Mouse (Mus musculus): ENCODE results near the gene Tmem260. TPM values are rescaled to one million over a fixed set of nuclear protein-coding genes. Genes with fewer than 3 reads are reported as not detected.

The Tmem260 gene
- polyA plus RNA-seq, 1 experiment from 2014 or later: 26.3 TPM

- H3K9ac ChIP-seq (ENCODE audit: low read length): no peak overlapping the region
- no peaks in the 10 kb centered on the region for H3K27me3 ChIP-seq (ENCODE audit: control insufficient read depth, insufficient read depth, low read length)
- H3K4me3 ChIP-seq (ENCODE audit: low read depth, low read length): no peak overlapping the region
- H3K4me2 ChIP-seq (ENCODE audit: low read depth, severe bottlenecking): no peak overlapping the region
- no peaks in the 10 kb centered on the region for H3K9me3 ChIP-seq (ENCODE audit: control insufficient read depth, low read length)
- no peak overlapping the region for H3K27ac ChIP-seq (replicated peaks; ENCODE audit: low read depth, low read length)
- H3K4me1 ChIP-seq (ENCODE audit: control insufficient read depth, insufficient read depth, low read length): no peaks in the 10 kb centered on the region
- WGBS: 45% methylated on average over 18 of the region's 18 CpGs
- ATAC-seq (ENCODE audit: insufficient number of reproducible peaks, low FRiP score, low TSS enrichment, low read depth) (no peak), DNase-seq (ENCODE audit: low spot score) (no peak)
- H3K36me3 ChIP-seq (ENCODE audit: control insufficient read depth, insufficient read depth, low read length): no peaks in the 10 kb centered on the region
Observed at GRCm38 (mm10) chr14:48503691-48504565, 58.0 kb downstream of the Tmem260 start.

GRCm38 (mm10) chr14:48504566-48504950 is 58.6 kb downstream of the Tmem260 start:
- Histone ChIP-seq H3K36me3 (ENCODE audit: control insufficient read depth, insufficient read depth, low read length) (no peaks in the 10 kb centered on the region), H3K27me3 (ENCODE audit: control insufficient read depth, insufficient read depth, low read length) (no peaks in the 10 kb centered on the region), H3K9ac (ENCODE audit: low read length) (no peak overlapping the region), H3K4me1 (ENCODE audit: control insufficient read depth, insufficient read depth, low read length) (no peaks in the 10 kb centered on the region), H3K9me3 (ENCODE audit: control insufficient read depth, low read length) (no peaks in the 10 kb centered on the region), H3K4me2 (ENCODE audit: low read depth, severe bottlenecking) (no peak overlapping the region), H3K4me3 (ENCODE audit: low read depth, low read length) (no peak overlapping the region), H3K27ac (replicated peaks; ENCODE audit: low read depth, low read length) (no peak overlapping the region)
- ATAC-seq (ENCODE audit: insufficient number of reproducible peaks, low FRiP score, low TSS enrichment, low read depth) (no peak), DNase-seq (ENCODE audit: low spot score) (no peak)
- 51% methylated on average over 9 of the region's 9 CpGs for WGBS

- ATAC-seq (ENCODE audit: insufficient number of reproducible peaks, low FRiP score, low TSS enrichment, low read depth) (no peak), DNase-seq (ENCODE audit: low spot score) (no peak)
- Histone ChIP-seq H3K4me2 (ENCODE audit: low read depth, severe bottlenecking) (no peak overlapping the region), H3K4me3 (ENCODE audit: low read depth, low read length) (no peak overlapping the region), H3K27ac (replicated peaks; ENCODE audit: low read depth, low read length) (no peak overlapping the region), H3K9me3 (ENCODE audit: control insufficient read depth, low read length) (no peaks in the 10 kb centered on the region), H3K9ac (ENCODE audit: low read length) (no peak overlapping the region), H3K36me3 (ENCODE audit: control insufficient read depth, insufficient read depth, low read length) (no peaks in the 10 kb centered on the region), H3K27me3 (ENCODE audit: control insufficient read depth, insufficient read depth, low read length) (no peaks in the 10 kb centered on the region), H3K4me1 (ENCODE audit: control insufficient read depth, insufficient read depth, low read length) (no peaks in the 10 kb centered on the region)
- 93% methylated on average over 12 of the region's 12 CpGs for WGBS
Observed at GRCm38 (mm10) chr14:48505606-48506005, 59.7 kb downstream of the Tmem260 start.

GRCm38 (mm10) chr14:48507376-48507775 is 61.5 kb downstream of the Tmem260 start:
- ATAC-seq (ENCODE audit: insufficient number of reproducible peaks, low FRiP score, low TSS enrichment, low read depth) (no peak), DNase-seq (ENCODE audit: low spot score) (no peak)
- H3K4me2 ChIP-seq (ENCODE audit: low read depth, severe bottlenecking): no peak overlapping the region
- no peak overlapping the region for H3K9ac ChIP-seq (ENCODE audit: low read length)
- 67% methylated on average over 8 of the region's 8 CpGs for WGBS
- H3K27me3 ChIP-seq (ENCODE audit: control insufficient read depth, insufficient read depth, low read length): no peaks in the 10 kb centered on the region
- H3K4me1 ChIP-seq (ENCODE audit: control insufficient read depth, insufficient read depth, low read length): no peaks in the 10 kb centered on the region
- H3K4me3 ChIP-seq (ENCODE audit: low read depth, low read length): no peak overlapping the region
- H3K9me3 ChIP-seq (ENCODE audit: control insufficient read depth, low read length): no peaks in the 10 kb centered on the region
- H3K27ac ChIP-seq (replicated peaks; ENCODE audit: low read depth, low read length): no peak overlapping the region
- H3K36me3 ChIP-seq (ENCODE audit: control insufficient read depth, insufficient read depth, low read length): no peaks in the 10 kb centered on the region

- no peak overlapping the region for H3K4me3 ChIP-seq (ENCODE audit: low read depth, low read length)
- no peak for DNase-seq (ENCODE audit: low spot score)
- H3K9ac ChIP-seq (ENCODE audit: low read length): no peak overlapping the region
- H3K36me3 ChIP-seq (ENCODE audit: control insufficient read depth, insufficient read depth, low read length): no peaks in the 10 kb centered on the region
- H3K27ac ChIP-seq (replicated peaks; ENCODE audit: low read depth, low read length): no peak overlapping the region
- no peaks in the 10 kb centered on the region for H3K9me3 ChIP-seq (ENCODE audit: control insufficient read depth, low read length)
- ATAC-seq (ENCODE audit: insufficient number of reproducible peaks, low FRiP score, low TSS enrichment, low read depth): no peak
- H3K27me3 ChIP-seq (ENCODE audit: control insufficient read depth, insufficient read depth, low read length): no peaks in the 10 kb centered on the region
- H3K4me2 ChIP-seq (ENCODE audit: low read depth, severe bottlenecking): no peak overlapping the region
- H3K4me1 ChIP-seq (ENCODE audit: control insufficient read depth, insufficient read depth, low read length): no peaks in the 10 kb centered on the region
- 93% methylated on average over 5 of the region's 5 CpGs for WGBS
Observed at GRCm38 (mm10) chr14:48509131-48509530, 63.2 kb downstream of the Tmem260 start.

GRCm38 (mm10) chr14:48513098-48513823 is 67.3 kb downstream of the Tmem260 start:
- H3K9ac ChIP-seq (ENCODE audit: low read length): no peak overlapping the region
- H3K4me1 ChIP-seq (ENCODE audit: control insufficient read depth, insufficient read depth, low read length): no peaks in the 10 kb centered on the region
- no peaks in the 10 kb centered on the region for H3K9me3 ChIP-seq (ENCODE audit: control insufficient read depth, low read length)
- no peak overlapping the region for H3K4me3 ChIP-seq (ENCODE audit: low read depth, low read length)
- H3K27ac ChIP-seq (replicated peaks; ENCODE audit: low read depth, low read length): no peak overlapping the region
- ATAC-seq (ENCODE audit: insufficient number of reproducible peaks, low FRiP score, low TSS enrichment, low read depth): no peak
- H3K4me2 ChIP-seq (ENCODE audit: low read depth, severe bottlenecking): no peak overlapping the region
- no peak for DNase-seq (ENCODE audit: low spot score)
- WGBS: 60% methylated on average over 12 of the region's 12 CpGs
- H3K36me3 ChIP-seq (ENCODE audit: control insufficient read depth, insufficient read depth, low read length): no peaks in the 10 kb centered on the region
- no peaks in the 10 kb centered on the region for H3K27me3 ChIP-seq (ENCODE audit: control insufficient read depth, insufficient read depth, low read length)

- H3K9me3 ChIP-seq (ENCODE audit: control insufficient read depth, low read length): no peaks in the 10 kb centered on the region
- no peaks in the 10 kb centered on the region for H3K4me1 ChIP-seq (ENCODE audit: control insufficient read depth, insufficient read depth, low read length)
- H3K36me3 ChIP-seq (ENCODE audit: control insufficient read depth, insufficient read depth, low read length): no peaks in the 10 kb centered on the region
- H3K27ac ChIP-seq (replicated peaks; ENCODE audit: low read depth, low read length): no peak overlapping the region
- ATAC-seq (ENCODE audit: insufficient number of reproducible peaks, low FRiP score, low TSS enrichment, low read depth): no peak
- H3K4me3 ChIP-seq (ENCODE audit: low read depth, low read length): no peak overlapping the region
- H3K9ac ChIP-seq (ENCODE audit: low read length): no peak overlapping the region
- WGBS: 87% methylated on average over 12 of the region's 12 CpGs
- H3K4me2 ChIP-seq (ENCODE audit: low read depth, severe bottlenecking): no peak overlapping the region
- DNase-seq (ENCODE audit: low spot score): no peak
- H3K27me3 ChIP-seq (ENCODE audit: control insufficient read depth, insufficient read depth, low read length): no peaks in the 10 kb centered on the region
Observed at GRCm38 (mm10) chr14:48513824-48514493, 68.0 kb downstream of the Tmem260 start.

- no peaks in the 10 kb centered on the region for H3K27me3 ChIP-seq (ENCODE audit: control insufficient read depth, insufficient read depth, low read length)
- H3K27ac ChIP-seq (replicated peaks; ENCODE audit: low read depth, low read length): no peak overlapping the region
- no peak for ATAC-seq (ENCODE audit: insufficient number of reproducible peaks, low FRiP score, low TSS enrichment, low read depth)
- H3K4me3 ChIP-seq (ENCODE audit: low read depth, low read length): no peak overlapping the region
- WGBS: 80% methylated on average over 7 of the region's 7 CpGs
- no peaks in the 10 kb centered on the region for H3K36me3 ChIP-seq (ENCODE audit: control insufficient read depth, insufficient read depth, low read length)
- no peak overlapping the region for H3K9ac ChIP-seq (ENCODE audit: low read length)
- H3K9me3 ChIP-seq (ENCODE audit: control insufficient read depth, low read length): no peaks in the 10 kb centered on the region
- DNase-seq (ENCODE audit: low spot score): no peak
- H3K4me2 ChIP-seq (ENCODE audit: low read depth, severe bottlenecking): no peak overlapping the region
- no peaks in the 10 kb centered on the region for H3K4me1 ChIP-seq (ENCODE audit: control insufficient read depth, insufficient read depth, low read length)
Observed at GRCm38 (mm10) chr14:48514620-48515019, 68.7 kb downstream of the Tmem260 start.
